Mouse (Mus musculus): Measurements from ENCODE around the gene Anxa5. TPM values are rescaled to one million over a fixed set of nuclear protein-coding genes. Genes with fewer than 3 reads are reported as not detected.

Gene Anxa5
- polyA plus RNA-seq, 1 experiment from 2014 or later = 49.1 TPM

GRCm38 (mm10) chr3:36471856-36472255, 3.8 kb downstream of the Anxa5 start:
- WGBS = 78% methylated on average over 4 of the region's 4 CpGs
- no peak for DNase-seq

GRCm38 (mm10) chr3:36468871-36469270, 6.8 kb downstream of the Anxa5 start:
- H3K4me3 ChIP-seq (replicated peaks; ENCODE audit: low read depth, low read length) = no peak overlapping the region
- H3K4me2 ChIP-seq (ENCODE audit: low read length) = no peak overlapping the region
- no peaks in the 10 kb centered on the region for H3K9me3 ChIP-seq (ENCODE audit: control insufficient read depth, low read length)
- no peak overlapping the region for H3K27ac ChIP-seq (replicated peaks; ENCODE audit: low read depth, low read length)
- no peak overlapping the region for H3K9ac ChIP-seq (replicated peaks; ENCODE audit: low read length)
- 56% methylated on average over 2 of the region's 2 CpGs for WGBS
- DNase-seq (no peak), ATAC-seq (ENCODE audit: low FRiP score, low TSS enrichment) (no peak)
- no peaks in the 10 kb centered on the region for H3K36me3 ChIP-seq (ENCODE audit: control insufficient read depth, insufficient read depth, low read length)
- H3K27me3 ChIP-seq (ENCODE audit: control insufficient read depth, insufficient read depth, low read length) = no peaks in the 10 kb centered on the region
- H3K4me1 ChIP-seq (ENCODE audit: control insufficient read depth, insufficient read depth, low read length) = no peaks in the 10 kb centered on the region

More at GRCm38 (mm10) chr3:36471856-36472255, 3.8 kb downstream of the Anxa5 start:
- ATAC-seq (ENCODE audit: low FRiP score, low TSS enrichment) = no peak
- Histone ChIP-seq H3K4me3 (replicated peaks; ENCODE audit: low read depth, low read length) (no peak overlapping the region), H3K4me2 (ENCODE audit: low read length) (no peak overlapping the region), H3K27ac (replicated peaks; ENCODE audit: low read depth, low read length) (no peak overlapping the region), H3K36me3 (ENCODE audit: control insufficient read depth, insufficient read depth, low read length) (no peaks in the 10 kb centered on the region), H3K9ac (replicated peaks; ENCODE audit: low read length) (no peak overlapping the region), H3K27me3 (ENCODE audit: control insufficient read depth, insufficient read depth, low read length) (no peaks in the 10 kb centered on the region), H3K4me1 (ENCODE audit: control insufficient read depth, insufficient read depth, low read length) (peaks cover 12% of the 10 kb centered on the region; the same call in 1 of the 2 replicates), H3K9me3 (ENCODE audit: control insufficient read depth, low read length) (no peaks in the 10 kb centered on the region)

DNA sequence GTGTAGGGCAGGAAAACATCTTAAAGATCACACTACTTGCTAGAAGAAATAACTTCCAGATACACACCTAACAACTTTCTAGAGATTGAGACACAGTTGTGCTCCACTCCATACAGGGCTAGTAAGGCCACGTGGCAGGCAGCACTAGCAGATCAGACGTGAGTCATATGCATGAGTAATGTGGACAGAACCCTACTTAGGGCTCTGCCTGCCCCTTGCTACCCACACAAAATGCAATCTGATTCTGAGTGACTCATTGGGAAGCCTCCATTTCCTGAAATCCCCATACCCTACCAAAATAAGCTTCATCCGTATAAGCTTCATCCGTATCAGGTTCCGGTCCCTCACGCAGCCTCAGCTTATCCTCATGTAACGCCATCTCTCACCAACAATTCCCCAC, 8.1 kb downstream of the Anxa5 start:
- no peaks in the 10 kb centered on the region for H3K9me3 ChIP-seq (ENCODE audit: control insufficient read depth, low read length)
- H3K36me3 ChIP-seq (ENCODE audit: control insufficient read depth, insufficient read depth, low read length) = no peaks in the 10 kb centered on the region
- H3K27ac ChIP-seq (replicated peaks; ENCODE audit: low read depth, low read length) = no peak overlapping the region
- no peak for DNase-seq
- H3K4me3 ChIP-seq (replicated peaks; ENCODE audit: low read depth, low read length) = no peak overlapping the region
- no peak overlapping the region for H3K4me2 ChIP-seq (ENCODE audit: low read length)
- H3K27me3 ChIP-seq (ENCODE audit: control insufficient read depth, insufficient read depth, low read length) = no peaks in the 10 kb centered on the region
- H3K4me1 ChIP-seq (ENCODE audit: control insufficient read depth, insufficient read depth, low read length) = no peaks in the 10 kb centered on the region
- WGBS = 91% methylated on average over 7 of the region's 7 CpGs
- H3K9ac ChIP-seq (replicated peaks; ENCODE audit: low read length) = no peak overlapping the region
- no peak for ATAC-seq (ENCODE audit: low FRiP score, low TSS enrichment)

- H3K4me2 ChIP-seq (ENCODE audit: low read length) = no peak overlapping the region
- no peaks in the 10 kb centered on the region for H3K27me3 ChIP-seq (ENCODE audit: control insufficient read depth, insufficient read depth, low read length)
- H3K27ac ChIP-seq (replicated peaks; ENCODE audit: low read depth, low read length) = no peak overlapping the region
- no peaks in the 10 kb centered on the region for H3K36me3 ChIP-seq (ENCODE audit: control insufficient read depth, insufficient read depth, low read length)
- 53% methylated on average over 7 of the region's 7 CpGs for WGBS
- no peak overlapping the region for H3K9ac ChIP-seq (replicated peaks; ENCODE audit: low read length)
- H3K4me1 ChIP-seq (ENCODE audit: control insufficient read depth, insufficient read depth, low read length) = no peaks in the 10 kb centered on the region
- no peaks in the 10 kb centered on the region for H3K9me3 ChIP-seq (ENCODE audit: control insufficient read depth, low read length)
- DNase-seq (no peak), ATAC-seq (ENCODE audit: low FRiP score, low TSS enrichment) (no peak)
- H3K4me3 ChIP-seq (replicated peaks; ENCODE audit: low read depth, low read length) = no peak overlapping the region
These were observed 10.2 kb downstream of the Anxa5 start for GRCm38 (mm10) chr3:36465538-36465937.

GRCm38 (mm10) chr3:36462348-36462747, 13.3 kb downstream of the Anxa5 start:
- H3K9ac ChIP-seq (replicated peaks; ENCODE audit: low read length) = no peak overlapping the region
- H3K4me2 ChIP-seq (ENCODE audit: low read length) = no peak overlapping the region
- H3K9me3 ChIP-seq (ENCODE audit: control insufficient read depth, low read length) = no peaks in the 10 kb centered on the region
- no peaks in the 10 kb centered on the region for H3K36me3 ChIP-seq (ENCODE audit: control insufficient read depth, insufficient read depth, low read length)
- no peak for ATAC-seq (ENCODE audit: low FRiP score, low TSS enrichment)
- H3K4me1 ChIP-seq (ENCODE audit: control insufficient read depth, insufficient read depth, low read length) = no peaks in the 10 kb centered on the region
- H3K27me3 ChIP-seq (ENCODE audit: control insufficient read depth, insufficient read depth, low read length) = no peaks in the 10 kb centered on the region
- DNase-seq = no peak
- no peak overlapping the region for H3K27ac ChIP-seq (replicated peaks; ENCODE audit: low read depth, low read length)
- WGBS = 52% methylated on average over 1 of the region's 1 CpGs
- no peak overlapping the region for H3K4me3 ChIP-seq (replicated peaks; ENCODE audit: low read depth, low read length)

GRCm38 (mm10) chr3:36461819-36462218, 13.9 kb downstream of the Anxa5 start:
- Histone ChIP-seq H3K4me2 (ENCODE audit: low read length) (no peak overlapping the region), H3K36me3 (ENCODE audit: control insufficient read depth, insufficient read depth, low read length) (no peaks in the 10 kb centered on the region), H3K4me3 (replicated peaks; ENCODE audit: low read depth, low read length) (no peak overlapping the region), H3K9me3 (ENCODE audit: control insufficient read depth, low read length) (no peaks in the 10 kb centered on the region), H3K27me3 (ENCODE audit: control insufficient read depth, insufficient read depth, low read length) (no peaks in the 10 kb centered on the region), H3K27ac (replicated peaks; ENCODE audit: low read depth, low read length) (no peak overlapping the region), H3K4me1 (ENCODE audit: control insufficient read depth, insufficient read depth, low read length) (no peaks in the 10 kb centered on the region), H3K9ac (replicated peaks; ENCODE audit: low read length) (no peak overlapping the region)
- WGBS = 90% methylated on average over 5 of the region's 5 CpGs
- ATAC-seq (ENCODE audit: low FRiP score, low TSS enrichment) (no peak), DNase-seq (no peak)

DNA sequence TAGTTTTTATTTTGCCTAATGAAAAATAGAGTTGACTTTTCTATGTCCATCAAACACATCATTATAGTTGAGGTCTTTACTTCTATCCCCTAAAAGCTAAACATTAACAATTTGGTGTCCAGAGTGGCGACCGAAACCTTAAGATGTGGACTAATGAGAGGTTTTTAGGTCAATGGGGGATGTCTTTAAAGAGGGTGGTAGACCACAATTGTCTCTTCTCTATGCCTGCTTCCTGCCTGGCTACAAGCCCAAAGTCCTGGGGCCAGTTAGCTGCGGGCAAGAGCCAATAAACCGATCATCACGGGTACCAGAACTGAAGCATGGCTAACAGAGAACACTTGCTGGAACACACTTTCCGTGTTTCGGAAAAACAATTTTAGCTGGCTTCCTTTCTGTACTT, 15.0 kb downstream of the Anxa5 start:
- 95% methylated on average over 7 of the region's 7 CpGs for WGBS
- no peak overlapping the region for H3K9ac ChIP-seq (replicated peaks; ENCODE audit: low read length)
- no peak overlapping the region for H3K4me2 ChIP-seq (ENCODE audit: low read length)
- H3K9me3 ChIP-seq (ENCODE audit: control insufficient read depth, low read length) = no peaks in the 10 kb centered on the region
- DNase-seq (no peak), ATAC-seq (ENCODE audit: low FRiP score, low TSS enrichment) (no peak)
- no peak overlapping the region for H3K4me3 ChIP-seq (replicated peaks; ENCODE audit: low read depth, low read length)
- H3K27me3 ChIP-seq (ENCODE audit: control insufficient read depth, insufficient read depth, low read length) = no peaks in the 10 kb centered on the region
- H3K27ac ChIP-seq (replicated peaks; ENCODE audit: low read depth, low read length) = no peak overlapping the region
- H3K36me3 ChIP-seq (ENCODE audit: control insufficient read depth, insufficient read depth, low read length) = no peaks in the 10 kb centered on the region
- no peaks in the 10 kb centered on the region for H3K4me1 ChIP-seq (ENCODE audit: control insufficient read depth, insufficient read depth, low read length)

DNA sequence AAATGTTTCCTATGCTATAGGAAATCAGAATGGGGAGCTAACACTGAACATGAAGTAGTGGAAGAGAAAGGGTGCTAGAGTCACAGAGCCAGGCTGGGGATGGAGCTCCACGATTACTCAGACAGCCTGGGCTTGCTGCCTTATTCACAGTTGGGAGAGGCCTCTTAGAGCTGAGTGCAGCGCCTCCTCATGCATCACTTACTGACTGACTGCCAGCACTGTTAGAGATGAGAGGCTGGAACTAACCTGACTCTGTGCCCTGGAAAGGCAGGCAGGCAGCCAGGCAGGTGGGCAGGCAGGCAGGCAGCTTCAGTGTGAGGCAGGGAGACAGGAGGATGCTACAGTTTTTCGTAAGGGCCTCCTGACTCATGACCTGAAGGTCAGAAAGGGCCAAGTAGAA, 20.1 kb downstream of the Anxa5 start:
- H3K4me1 ChIP-seq (ENCODE audit: control insufficient read depth, insufficient read depth, low read length) = no peaks in the 10 kb centered on the region

GRCm38 (mm10) chr3:36455124-36455523, 20.6 kb downstream of the Anxa5 start:
- H3K4me1 ChIP-seq (ENCODE audit: control insufficient read depth, insufficient read depth, low read length) = no peaks in the 10 kb centered on the region
- H3K27me3 ChIP-seq (ENCODE audit: control insufficient read depth, insufficient read depth, low read length) = no peaks in the 10 kb centered on the region
- no peaks in the 10 kb centered on the region for H3K36me3 ChIP-seq (ENCODE audit: control insufficient read depth, insufficient read depth, low read length)
- no peak overlapping the region for H3K27ac ChIP-seq (replicated peaks; ENCODE audit: low read depth, low read length)
- ATAC-seq (ENCODE audit: low FRiP score, low TSS enrichment) (no peak), DNase-seq (no peak)
- H3K9me3 ChIP-seq (ENCODE audit: control insufficient read depth, low read length) = no peaks in the 10 kb centered on the region
- no peak overlapping the region for H3K4me2 ChIP-seq (ENCODE audit: low read length)
- 94% methylated on average over 8 of the region's 8 CpGs for WGBS
- H3K9ac ChIP-seq (replicated peaks; ENCODE audit: low read length) = no peak overlapping the region
- no peak overlapping the region for H3K4me3 ChIP-seq (replicated peaks; ENCODE audit: low read depth, low read length)

More for the DNA sequence above, 20.1 kb downstream of the Anxa5 start:
- ATAC-seq (ENCODE audit: low FRiP score, low TSS enrichment) (no peak), DNase-seq (no peak)
- H3K27me3 ChIP-seq (ENCODE audit: control insufficient read depth, insufficient read depth, low read length) = no peaks in the 10 kb centered on the region
- no peak overlapping the region for H3K4me3 ChIP-seq (replicated peaks; ENCODE audit: low read depth, low read length)
- 74% methylated on average over 3 of the region's 3 CpGs for WGBS
- H3K9me3 ChIP-seq (ENCODE audit: control insufficient read depth, low read length) = no peaks in the 10 kb centered on the region
- no peak overlapping the region for H3K27ac ChIP-seq (replicated peaks; ENCODE audit: low read depth, low read length)
- H3K9ac ChIP-seq (replicated peaks; ENCODE audit: low read length) = no peak overlapping the region
- no peak overlapping the region for H3K4me2 ChIP-seq (ENCODE audit: low read length)
- H3K36me3 ChIP-seq (ENCODE audit: control insufficient read depth, insufficient read depth, low read length) = no peaks in the 10 kb centered on the region

All from midbrain, embryonic 14.5 days (tissue).